Mouse (Mus musculus) CH12.LX (cell line): ENCODE measurements around the gene Pcyt2. TPM values are rescaled to one million over a fixed set of nuclear protein-coding genes. Genes with fewer than 3 reads are reported as not detected.
A peak's percentile ranks its signal among the peaks of the same experiment; 100 is the strongest.
"Not testable (repeated sequence)": the region's sequence is repeated elsewhere in the genome, so short reads cannot be mapped to it uniquely, and the experiment has no call there.

Source experiments
- DNase-seq: peaks from one replicate; pipeline ENCODE4 v3.0.0-alpha.2; 2013; ENCODE audit errors: extremely low read depth
- H3K27ac ChIP-seq: 2 replicates; pipeline ENCODE4 v1.5.1; 2012; ENCODE audit warnings: low read depth, mild to moderate bottlenecking, control low read depth, moderate library complexity; ENCODE audit not compliant: insufficient read depth
- H3K27me3 ChIP-seq: replicated peaks from 2 replicates; pipeline ENCODE3; 2012; ENCODE audit warnings: inconsistent platforms
- H3K36me3 ChIP-seq, 2 experiments: replicated peaks in 1 of 2; 2 replicates each; pipeline versions ENCODE3 to v1.6.1; 2012; ENCODE audit warnings: inconsistent platforms in 1 of 2, low read length in 1 of 2, mild to moderate bottlenecking in 1 of 2, mixed read lengths in 1 of 2, moderate library complexity in 1 of 2; ENCODE audit not compliant: control insufficient read depth in 1 of 2, insufficient read depth in 1 of 2
- H3K4me1 ChIP-seq, 2 experiments: 2 replicates each; pipeline ENCODE4 v1.6.1; 2012; ENCODE audit warnings: inconsistent platforms in 1 of 2, moderate library complexity in 1 of 2; ENCODE audit not compliant: insufficient read depth in 2 of 2, control insufficient read depth in 1 of 2
- H3K4me2 ChIP-seq: 2 replicates; pipeline ENCODE4 v1.6.1; 2012; ENCODE audit warnings: low read depth, mild to moderate bottlenecking, control low read depth; ENCODE audit not compliant: poor library complexity, insufficient read depth, severe bottlenecking
- H3K4me3 ChIP-seq, 3 experiments: fragments of 150-350 bp in 1 of 3; sonication (generic) in 1 of 3; replicated peaks in 1 of 3; 2 replicates each; pipeline versions ENCODE3 to v1.5.1; 2011 to 2012; ENCODE audit warnings: low read depth in 2 of 3, low read length in 2 of 3, mild to moderate bottlenecking in 2 of 3, moderate library complexity in 2 of 3, control low read depth in 1 of 3, improper control_type of control experiment in 1 of 3, inconsistent platforms in 1 of 3, mixed read lengths in 1 of 3; ENCODE audit not compliant: poor library complexity in 1 of 3
- H3K79me2 ChIP-seq: replicated peaks from 2 replicates; pipeline ENCODE4 v1.6.1; 2012; ENCODE audit warnings: mild to moderate bottlenecking, moderate library complexity; ENCODE audit not compliant: control insufficient read depth, poor library complexity, insufficient read depth, severe bottlenecking; ENCODE audit errors: extremely low read depth
- H3K9ac ChIP-seq: 2 replicates; pipeline ENCODE4 v1.6.1; 2012; ENCODE audit warnings: low read depth, mild to moderate bottlenecking, control low read depth, moderate library complexity; ENCODE audit not compliant: insufficient read depth
- H3K9me3 ChIP-seq: replicated peaks from 2 replicates; pipeline ENCODE3; 2012; ENCODE audit warnings: low read length, inconsistent platforms, mixed read lengths
- BHLHE40 ChIP-seq: IDR thresholded peaks from 2 replicates; pipeline ENCODE4 v1.6.1; 2011; ENCODE audit warnings: mild to moderate bottlenecking, low read depth, low read length, improper control_type of control experiment
- CHD1 ChIP-seq: IDR thresholded peaks from 2 replicates; pipeline ENCODE4 v1.6.1; 2012; ENCODE audit warnings: low read depth, low read length, improper control_type of control experiment, inconsistent platforms
- CTCF ChIP-seq, 2 experiments: IDR thresholded peaks in 1 of 2; conservative IDR thresholded peaks in 1 of 2; 2 replicates each; pipeline ENCODE4 v1.5.1; 2011 to 2012; ENCODE audit warnings: low read depth in 2 of 2, low read length in 2 of 2, improper control_type of control experiment in 1 of 2, inconsistent platforms in 1 of 2, mild to moderate bottlenecking in 1 of 2, moderate library complexity in 1 of 2
- ELF1 ChIP-seq: IDR thresholded peaks from 2 replicates; pipeline ENCODE4 v1.6.1; 2014; ENCODE audit warnings: low read depth, mild to moderate bottlenecking, inconsistent platforms, low read length, improper control_type of control experiment
- EP300 ChIP-seq: IDR thresholded peaks from 2 replicates; pipeline ENCODE4 v1.6.1; 2011; ENCODE audit warnings: low read length, improper control_type of control experiment
- ETS1 ChIP-seq: conservative IDR thresholded peaks from 2 replicates; pipeline ENCODE4 v1.6.1; 2012; ENCODE audit warnings: low read depth, mild to moderate bottlenecking, inconsistent platforms, low read length, improper control_type of control experiment, moderate library complexity
- GABPA ChIP-seq: IDR thresholded peaks from 2 replicates; pipeline ENCODE4 v1.6.1; 2012; ENCODE audit warnings: low read depth, low read length, improper control_type of control experiment, inconsistent platforms; ENCODE audit not compliant: insufficient replicate concordance
- MAFK ChIP-seq: IDR thresholded peaks from 2 replicates; pipeline ENCODE4 v1.6.1; 2011; ENCODE audit warnings: low read length, improper control_type of control experiment; ENCODE audit not compliant: insufficient replicate concordance
- MAX ChIP-seq: IDR thresholded peaks from 2 replicates; pipeline ENCODE4 v1.6.1; 2011; ENCODE audit warnings: low read length, improper control_type of control experiment
- MAZ ChIP-seq: IDR thresholded peaks from 2 replicates; pipeline ENCODE4 v1.6.1; 2012; ENCODE audit warnings: low read depth, mild to moderate bottlenecking, inconsistent platforms, low read length, improper control_type of control experiment, moderate library complexity
- MEF2A ChIP-seq: IDR thresholded peaks from 2 replicates; pipeline ENCODE4 v1.6.1; 2014; ENCODE audit warnings: low read depth, mild to moderate bottlenecking, inconsistent platforms, low read length, improper control_type of control experiment, borderline replicate concordance
- MYC ChIP-seq: IDR thresholded peaks from 2 replicates; pipeline ENCODE4 v1.6.1; 2011; ENCODE audit warnings: low read depth, mild to moderate bottlenecking, improper control_type of control experiment, low read length
- NELFE ChIP-seq: IDR thresholded peaks from 2 replicates; pipeline ENCODE4 v1.6.1; 2011; ENCODE audit warnings: low read depth, low read length, improper control_type of control experiment
- POLR2A ChIP-seq: IDR thresholded peaks from 2 replicates; pipeline ENCODE4 v1.6.1; 2011; ENCODE audit warnings: low read depth, mild to moderate bottlenecking, improper control_type of control experiment, low read length
- POLR2AphosphoS2 ChIP-seq: IDR thresholded peaks from 2 replicates; pipeline ENCODE4 v1.6.1; 2011; ENCODE audit warnings: low read depth, low read length, improper control_type of control experiment
- RAD21 ChIP-seq: IDR thresholded peaks from 2 replicates; pipeline ENCODE4 v1.6.1; 2011; ENCODE audit warnings: low read depth, mild to moderate bottlenecking, low read length, improper control_type of control experiment, moderate library complexity
- SMC3 ChIP-seq: IDR thresholded peaks from 2 replicates; pipeline ENCODE4 v1.6.1; 2011; ENCODE audit warnings: low read depth, low read length, improper control_type of control experiment
- TBP ChIP-seq: conservative IDR thresholded peaks from 2 replicates; pipeline ENCODE4 v1.6.1; 2011; ENCODE audit warnings: low read depth, low read length, improper control_type of control experiment
- TCF12 ChIP-seq: IDR thresholded peaks from 2 replicates; pipeline ENCODE4 v1.6.1; 2014; ENCODE audit warnings: low read depth, mild to moderate bottlenecking, inconsistent platforms, low read length, improper control_type of control experiment
- USF1 ChIP-seq: IDR thresholded peaks from 2 replicates; pipeline ENCODE4 v1.6.1; 2014; ENCODE audit warnings: low read depth, mild to moderate bottlenecking, inconsistent platforms, low read length, improper control_type of control experiment
- USF2 ChIP-seq: conservative IDR thresholded peaks from 2 replicates; pipeline ENCODE4 v1.6.1; 2011; ENCODE audit warnings: low read depth, low read length, improper control_type of control experiment
- ZC3H11A ChIP-seq: IDR thresholded peaks from 2 replicates; pipeline ENCODE4 v1.6.1; 2012; ENCODE audit warnings: low read depth, mild to moderate bottlenecking, inconsistent platforms, low read length, improper control_type of control experiment
- ZMIZ1 ChIP-seq: IDR thresholded peaks from 2 replicates; pipeline ENCODE4 v1.6.1; 2012; ENCODE audit warnings: low read depth, mild to moderate bottlenecking, inconsistent platforms, low read length, improper control_type of control experiment
- ZNF384 ChIP-seq: IDR thresholded peaks from 2 replicates; pipeline ENCODE4 v1.6.1; 2012; ENCODE audit warnings: low read depth, low read length, improper control_type of control experiment, inconsistent platforms
- dilution Hi-C: fragments of 300-500 bp; cut with MboI; formaldehyde crosslinking; loops from 2 replicates; pipeline ENCODE4 v1.14.3; 2020; ENCODE audit warnings: low sequenced_read_pairs; ENCODE audit not compliant: extremely low pct_unique_long_range_greater_than_20kb, extremely low pct_ligation_motif_present
- in situ Hi-C: fragments of 300-500 bp; cut with MboI; formaldehyde crosslinking; loops from 3 replicates; pipeline ENCODE4 v1.14.3; 2019; ENCODE audit warnings: low sequenced_read_pairs, low pct_ligation_motif_present, low pct_unique_long_range_greater_than_20kb, mixed read lengths
- polyA plus RNA-seq: library from polyadenylated mRNA; unstranded; fragments of >175 nt; gene quantifications from 2 replicates; pipeline ENCODE4 v1.2.1, GENCODE M21; 2012; ENCODE audit warnings: low read depth; ENCODE audit not compliant: insufficient read length
- total RNA-seq, 2 experiments: library from RNA; depleted of rRNA; stranded (reverse); fragments of 300-350 nt in 1 of 2; fragments of >200 nt in 1 of 2; gene quantifications; 2 replicates each; pipeline ENCODE4 v1.2.3; 2012 to 2014

The Pcyt2 gene
- total and polyA plus RNA-seq, 3 experiments, result 154 to 166 (median 155) TPM

DNA sequence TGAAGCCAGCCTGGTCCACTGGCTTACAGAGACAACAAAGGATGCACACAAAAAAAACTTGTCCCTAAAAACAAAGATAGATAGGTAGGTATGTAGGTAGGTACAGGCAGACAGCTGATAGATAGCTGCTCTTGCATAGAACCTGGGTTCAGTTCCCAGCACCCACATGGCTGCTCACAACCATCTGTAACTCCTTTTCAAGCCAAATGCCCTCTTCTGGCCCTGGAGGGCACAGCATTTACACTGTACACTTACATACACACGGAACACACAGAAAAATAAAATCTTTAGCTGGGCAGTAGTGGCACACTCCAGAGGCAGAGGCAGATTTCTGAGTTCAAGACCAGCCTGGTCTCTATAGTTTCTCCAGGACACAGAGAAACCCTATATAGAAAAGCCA is 33.8 kb downstream of the Pcyt2 start:
- Histone ChIP-seq H3K9me3 (peaks cover 4% of the 10 kb centered on the region), H3K9ac (no peak overlapping the region), H3K4me3 (no peak overlapping the region), H3K79me2 (peaks cover 24% of the 10 kb centered on the region), H3K27ac (no peak overlapping the region), H3K27me3 (no peaks in the 10 kb centered on the region)
- dilution Hi-C loops, result no loop called here
- in situ Hi-C loops, result no loop called here
- DNase-seq, result no peak
- TF ChIP-seq MYC (no peak), EP300 (no peak), TBP (no peak), ZC3H11A (no peak), ELF1 (no peak), GABPA (no peak), MAZ (no peak), CHD1 (no peak), NELFE (no peak), MAX (no peak), ZMIZ1 (no peak)
- TF ChIP-seq, all 38 proteins: peak for 0
- Histone ChIP-seq H3K4me1 (peaks cover 5 to 25% of the 10 kb centered on the region in 2 experiments), H3K36me3 (peaks cover 47 to 63% of the 10 kb centered on the region in 2 experiments), H3K4me2 (no peak overlapping the region)

DNA sequence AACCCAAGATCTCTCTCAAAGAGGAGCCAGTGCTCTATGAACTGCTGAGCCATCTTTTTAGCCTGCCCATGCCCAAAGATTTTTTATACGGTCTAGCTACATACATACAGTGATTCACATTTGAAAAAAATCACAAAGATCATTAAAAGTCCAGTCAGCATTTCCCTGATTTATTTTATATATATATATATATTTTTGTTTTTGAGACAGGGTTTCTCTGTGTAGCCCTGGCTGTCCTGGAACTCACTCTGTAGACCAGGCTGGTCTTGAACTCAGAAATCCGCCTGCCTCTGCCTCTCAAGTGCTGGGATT is 34.8 kb downstream of the Pcyt2 start:
- H3K27ac ChIP-seq, H3K4me2 ChIP-seq, H3K9me3 ChIP-seq, H3K9ac ChIP-seq, dilution Hi-C loops, in situ Hi-C loops, DNase-seq, H3K4me3 ChIP-seq, H3K27me3 ChIP-seq: not testable (repeated sequence)
- peaks cover 11 to 35% of the 10 kb centered on the region in 2 experiments for H3K4me1 ChIP-seq
- H3K36me3 ChIP-seq, result peaks cover 49 to 64% of the 10 kb centered on the region in 2 experiments
- H3K79me2 ChIP-seq, result peaks cover 27% of the 10 kb centered on the region
- TF ChIP-seq MAFK, result peak; percentile 78; the same call in 1 of the 2 replicates

DNA sequence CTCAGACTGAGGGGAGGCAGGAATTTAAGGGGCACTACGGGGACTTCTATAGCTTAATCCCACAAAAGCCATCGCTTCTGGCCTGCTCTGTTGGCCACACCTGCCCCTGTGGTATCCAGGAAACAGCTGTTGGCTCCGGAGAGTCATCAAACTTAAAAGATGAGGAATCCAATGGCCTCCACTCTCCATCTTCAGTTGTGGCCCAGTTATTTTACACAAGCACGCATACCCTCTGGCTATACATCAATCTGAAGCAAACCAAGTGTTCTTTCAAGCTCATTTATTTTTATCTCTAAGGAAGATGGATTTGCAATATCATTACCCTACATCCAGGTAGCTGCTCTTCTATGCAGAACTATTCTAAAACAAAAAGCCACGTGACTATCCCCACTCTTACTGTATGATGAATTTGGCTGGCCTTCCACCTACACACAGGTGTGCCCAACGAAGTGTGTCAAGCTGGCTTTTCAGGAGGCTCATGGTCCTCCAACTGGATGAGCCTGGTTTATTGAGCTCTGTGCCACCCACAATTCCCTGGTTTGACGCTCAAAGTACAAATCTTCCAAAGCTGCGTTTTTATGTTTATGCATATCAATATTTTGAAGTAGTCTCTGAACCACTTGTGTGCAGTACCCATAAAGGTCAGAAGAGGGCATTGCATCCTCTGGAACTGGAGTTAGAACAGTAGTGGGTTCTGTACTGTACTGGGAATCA is 35.3 kb downstream of the Pcyt2 start:
- Histone ChIP-seq H3K27ac (peak overlapping the region; percentile 89), H3K4me2 (peak overlapping the region; percentile 74), H3K9ac (peak overlapping the region; percentile 93), H3K36me3 (peaks cover 50 to 64% of the 10 kb centered on the region in 2 experiments), H3K9me3 (peaks cover 4% of the 10 kb centered on the region), H3K4me1 (peaks cover 11 to 40% of the 10 kb centered on the region in 2 experiments), H3K4me3 (peak overlapping the region; percentile 61 to 85 (median 77)), H3K79me2 (peaks cover 27% of the 10 kb centered on the region), H3K27me3 (no peaks in the 10 kb centered on the region)
- in situ Hi-C loops, result no loop called here
- dilution Hi-C loops, result no loop called here
- TF ChIP-seq ETS1 (no peak), POLR2AphosphoS2 (0 out of 2 replicates have a peak, but pooled peaks have one; percentile 27), EP300 (0 out of 2 replicates have a peak, but pooled peaks have one; percentile 2), MEF2A (no peak), USF2 (peak; percentile 82), MYC (peak; percentile 58; the same call in 1 of the 2 replicates), TCF12 (peak; percentile 34; the same call in 1 of the 2 replicates), SMC3 (peak; percentile 6; the same call in 1 of the 2 replicates), ZNF384 (no peak), CTCF (conservative IDR thresholded peaks at IDR 0.05 in 1 of 2, IDR thresholded peaks at IDR 0.05 in 1 of 2; ENCODE audit: low read depth in 2 of 2, low read length in 2 of 2) (peak; percentile 65 to 81), CHD1 (no peak), TBP (0 out of 2 replicates have a peak, but pooled peaks have one; percentile 45), RAD21 (peak; percentile 44), BHLHE40 (peak; percentile 67), USF1 (peak; percentile 69), MAZ (no peak), MAX (peak; percentile 86), POLR2A (0 out of 2 replicates have a peak, but pooled peaks have one; percentile 5)
- DNase-seq, result peak; percentile 75
